Mouse (Mus musculus): ENCODE measurements around the gene Iqck. TPM values are rescaled to one million over a fixed set of nuclear protein-coding genes. Genes with fewer than 3 reads are reported as not detected.

Iqck gene
- polyA plus RNA-seq, 1 experiment from 2014 or later = 3.4 TPM

DNA sequence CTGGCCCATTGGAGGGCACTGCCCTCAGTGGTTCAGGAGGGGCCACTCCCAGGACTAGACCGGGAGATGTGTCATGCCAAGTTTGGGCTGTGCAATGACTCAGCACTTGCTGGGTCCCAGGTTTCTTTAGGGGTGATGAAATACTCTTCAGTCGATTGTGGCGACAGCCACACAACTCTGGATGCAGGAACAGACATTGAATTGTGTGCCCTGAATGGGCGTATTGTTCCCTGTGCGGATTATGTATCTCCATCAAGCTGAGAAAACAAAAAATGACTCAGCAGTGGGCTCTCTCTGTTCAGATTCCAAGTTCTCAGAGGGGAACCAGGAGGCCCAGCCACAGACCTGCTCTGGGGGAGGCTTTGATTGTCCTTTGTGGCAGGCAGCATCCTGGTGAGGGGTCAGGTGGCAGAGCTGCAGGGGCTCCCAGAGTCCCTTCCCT is 27.6 kb upstream of the Iqck start:
- H3K4me2 ChIP-seq (replicated peaks) = no peak overlapping the region
- H3K9me3 ChIP-seq = no peaks in the 10 kb centered on the region
- peaks cover 17% of the 10 kb centered on the region for H3K36me3 ChIP-seq
- ATAC-seq (replicated peaks) = no peak
- no peak overlapping the region for H3K9ac ChIP-seq (replicated peaks)
- 11% methylated on average over 5 of the region's 5 CpGs for WGBS
- H3K4me3 ChIP-seq = no peak overlapping the region
- H3K27me3 ChIP-seq = no peaks in the 10 kb centered on the region
- H3K27ac ChIP-seq (replicated peaks) = no peak overlapping the region
- H3K4me1 ChIP-seq = peaks cover 3% of the 10 kb centered on the region; the same call in 1 of the 2 replicates

GRCm38 (mm10) chr7:118837901-118838300 is 17.7 kb upstream of the Iqck start:
- Histone ChIP-seq H3K27me3 (no peaks in the 10 kb centered on the region), H3K4me3 (no peak overlapping the region), H3K36me3 (peaks cover 77% of the 10 kb centered on the region), H3K9me3 (0 out of 2 replicates have a peak, but pooled peaks cover 3% of the 10 kb centered on the region), H3K27ac (replicated peaks) (no peak overlapping the region), H3K9ac (replicated peaks) (no peak overlapping the region), H3K4me1 (peaks cover 19% of the 10 kb centered on the region), H3K4me2 (replicated peaks) (no peak overlapping the region)
- 92% methylated on average over 5 of the region's 5 CpGs for WGBS
- ATAC-seq (replicated peaks) = no peak

GRCm38 (mm10) chr7:118841030-118841745 is 14.4 kb upstream of the Iqck start:
- Histone ChIP-seq H3K27me3 (no peaks in the 10 kb centered on the region), H3K9ac (replicated peaks) (no peak overlapping the region), H3K4me1 (peaks cover 19% of the 10 kb centered on the region), H3K36me3 (peaks cover 87% of the 10 kb centered on the region), H3K4me2 (replicated peaks) (no peak overlapping the region), H3K27ac (replicated peaks) (peak overlapping the region; percentile 45), H3K9me3 (0 out of 2 replicates have a peak, but pooled peaks cover 3% of the 10 kb centered on the region), H3K4me3 (no peak overlapping the region)
- WGBS = 52% methylated on average over 8 of the region's 8 CpGs
- peak; percentile 51 for ATAC-seq (replicated peaks)

- no peaks in the 10 kb centered on the region for H3K27me3 ChIP-seq
- no peak overlapping the region for H3K4me2 ChIP-seq (replicated peaks)
- H3K9ac ChIP-seq (replicated peaks) = no peak overlapping the region
- WGBS = 57% methylated on average over 1 of the region's 1 CpGs
- no peak overlapping the region for H3K4me3 ChIP-seq
- ATAC-seq (replicated peaks) = peak; percentile 53; the same call in 1 of the 2 replicates
- H3K9me3 ChIP-seq = 0 out of 2 replicates have a peak, but pooled peaks cover 3% of the 10 kb centered on the region
- peaks cover 88% of the 10 kb centered on the region for H3K36me3 ChIP-seq
- no peak overlapping the region; the same call in 1 of the 2 replicates for H3K27ac ChIP-seq (replicated peaks)
- H3K4me1 ChIP-seq = peaks cover 19% of the 10 kb centered on the region
Observed at GRCm38 (mm10) chr7:118841796-118842195, 13.8 kb upstream of the Iqck start.

GRCm38 (mm10) chr7:118842938-118843337 is 12.6 kb upstream of the Iqck start:
- Histone ChIP-seq H3K27me3 (no peaks in the 10 kb centered on the region), H3K9me3 (0 out of 2 replicates have a peak, but pooled peaks cover 3% of the 10 kb centered on the region), H3K4me3 (no peak overlapping the region), H3K9ac (replicated peaks) (no peak overlapping the region), H3K27ac (replicated peaks) (no peak overlapping the region), H3K36me3 (peaks cover 87% of the 10 kb centered on the region), H3K4me1 (peaks cover 19% of the 10 kb centered on the region), H3K4me2 (replicated peaks) (no peak overlapping the region)
- WGBS = 88% methylated on average over 4 of the region's 4 CpGs
- no peak for ATAC-seq (replicated peaks)

DNA sequence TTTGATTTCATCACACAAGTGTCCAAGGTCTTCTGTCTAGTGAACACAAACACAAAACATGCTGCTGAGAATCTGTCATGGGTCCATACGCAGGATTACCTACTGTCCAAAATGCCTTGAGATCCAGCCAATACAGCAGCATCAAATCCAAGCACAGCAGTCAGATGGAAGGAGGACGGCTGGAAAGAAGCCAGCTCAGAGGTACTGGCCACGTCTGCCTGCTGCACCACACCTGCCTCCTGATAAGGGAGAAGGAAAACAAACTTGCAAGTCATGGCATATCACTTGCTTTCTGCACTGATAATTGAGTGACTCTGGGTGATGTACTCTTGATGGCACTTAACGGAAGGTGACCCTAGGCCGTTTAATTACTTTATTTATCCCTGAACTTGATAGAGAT is 10.4 kb upstream of the Iqck start:
- peaks cover 82% of the 10 kb centered on the region for H3K36me3 ChIP-seq

GRCm38 (mm10) chr7:118846329-118846728 is 9.2 kb upstream of the Iqck start:
- Histone ChIP-seq H3K36me3 (peaks cover 79% of the 10 kb centered on the region), H3K9me3 (no peaks in the 10 kb centered on the region), H3K27me3 (no peaks in the 10 kb centered on the region), H3K4me1 (peaks cover 5% of the 10 kb centered on the region), H3K9ac (replicated peaks) (no peak overlapping the region), H3K27ac (replicated peaks) (no peak overlapping the region), H3K4me2 (replicated peaks) (no peak overlapping the region), H3K4me3 (no peak overlapping the region)
- 94% methylated on average over 4 of the region's 4 CpGs for WGBS
- no peak for ATAC-seq (replicated peaks)

More for the DNA sequence above, 10.4 kb upstream of the Iqck start:
- H3K9me3 ChIP-seq = no peaks in the 10 kb centered on the region
- no peak overlapping the region for H3K9ac ChIP-seq (replicated peaks)
- 83% methylated on average over 5 of the region's 5 CpGs for WGBS
- no peak overlapping the region for H3K4me2 ChIP-seq (replicated peaks)
- peaks cover 17% of the 10 kb centered on the region for H3K4me1 ChIP-seq
- H3K27ac ChIP-seq (replicated peaks) = no peak overlapping the region
- H3K4me3 ChIP-seq = no peak overlapping the region
- no peak for ATAC-seq (replicated peaks)
- H3K27me3 ChIP-seq = no peaks in the 10 kb centered on the region

DNA sequence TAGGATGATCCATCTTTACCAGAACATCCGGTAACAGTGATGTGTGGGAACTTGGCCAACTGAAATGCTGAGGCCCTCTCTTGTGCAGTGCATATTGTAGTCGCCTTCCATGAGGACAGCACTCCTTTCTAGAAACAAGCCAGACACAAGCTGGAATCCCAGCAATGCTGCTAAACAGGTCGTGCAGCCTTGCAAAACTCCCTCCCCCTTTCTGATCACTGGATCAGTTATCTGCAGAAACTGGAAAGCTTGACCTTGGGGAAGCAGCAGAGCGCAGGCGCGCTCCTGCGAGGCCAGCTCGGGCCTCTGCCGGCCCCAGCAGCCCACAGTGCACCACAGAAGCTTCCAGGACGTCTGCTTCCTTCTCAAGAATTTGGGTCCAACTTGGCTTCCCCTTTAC is 6.8 kb upstream of the Iqck start:
- H3K27ac ChIP-seq (replicated peaks) = no peak overlapping the region
- no peak for ATAC-seq (replicated peaks)
- no peaks in the 10 kb centered on the region for H3K9me3 ChIP-seq
- H3K9ac ChIP-seq (replicated peaks) = no peak overlapping the region
- H3K4me2 ChIP-seq (replicated peaks) = no peak overlapping the region
- no peak overlapping the region for H3K4me3 ChIP-seq
- H3K36me3 ChIP-seq = peaks cover 78% of the 10 kb centered on the region
- H3K27me3 ChIP-seq = no peaks in the 10 kb centered on the region
- peaks cover 6% of the 10 kb centered on the region; the same call in 1 of the 2 replicates for H3K4me1 ChIP-seq
- 86% methylated on average over 10 of the region's 10 CpGs for WGBS

- 92% methylated on average over 5 of the region's 5 CpGs for WGBS
- H3K9ac ChIP-seq (replicated peaks) = no peak overlapping the region
- no peak overlapping the region for H3K4me3 ChIP-seq
- H3K9me3 ChIP-seq = no peaks in the 10 kb centered on the region
- ATAC-seq (replicated peaks) = no peak
- H3K4me2 ChIP-seq (replicated peaks) = no peak overlapping the region
- H3K27me3 ChIP-seq = no peaks in the 10 kb centered on the region
- H3K36me3 ChIP-seq = peaks cover 69% of the 10 kb centered on the region
- H3K4me1 ChIP-seq = peaks cover 15% of the 10 kb centered on the region
- H3K27ac ChIP-seq (replicated peaks) = no peak overlapping the region
Observed at GRCm38 (mm10) chr7:118849543-118850250, 5.9 kb upstream of the Iqck start.

DNA sequence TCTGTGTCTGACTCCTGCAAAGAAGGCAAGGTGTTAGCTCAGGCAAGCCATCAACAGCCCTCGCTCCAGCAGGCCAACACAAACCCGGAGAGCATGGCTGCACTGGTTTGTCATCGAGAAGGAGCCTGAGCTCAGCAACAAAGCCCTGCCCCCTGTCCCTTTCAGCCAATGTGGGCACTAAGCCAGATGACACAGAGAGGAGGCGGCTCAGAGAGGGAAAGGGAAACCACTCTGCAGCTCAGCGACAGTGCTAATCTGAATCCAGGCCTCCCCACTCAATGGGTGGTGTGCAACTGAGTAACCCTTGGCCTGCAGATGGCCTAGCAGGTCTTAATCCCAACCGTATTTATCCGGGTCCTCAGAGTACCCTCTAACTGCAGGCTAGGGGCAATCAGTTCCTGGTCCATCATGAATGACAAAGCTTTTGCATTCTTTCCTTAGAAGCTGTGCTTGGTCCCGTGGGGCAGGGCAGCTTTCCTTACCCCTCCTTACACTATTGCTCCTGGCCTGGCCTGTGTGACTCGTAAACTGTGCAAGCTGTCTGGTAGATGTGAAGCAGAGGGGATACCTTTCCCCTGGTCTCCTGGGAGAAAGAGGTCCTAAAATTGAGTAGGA is 4.8 kb upstream of the Iqck start:
- Histone ChIP-seq H3K9me3 (no peaks in the 10 kb centered on the region), H3K4me2 (replicated peaks) (no peak overlapping the region), H3K36me3 (peaks cover 58% of the 10 kb centered on the region), H3K4me3 (no peak overlapping the region), H3K9ac (replicated peaks) (no peak overlapping the region), H3K27ac (replicated peaks) (no peak overlapping the region), H3K27me3 (no peaks in the 10 kb centered on the region), H3K4me1 (peaks cover 18% of the 10 kb centered on the region)
- ATAC-seq (replicated peaks) = no peak
- 68% methylated on average over 9 of the region's 9 CpGs for WGBS

- Histone ChIP-seq H3K27me3 (no peaks in the 10 kb centered on the region), H3K4me2 (replicated peaks) (no peak overlapping the region), H3K27ac (replicated peaks) (no peak overlapping the region), H3K9me3 (no peaks in the 10 kb centered on the region), H3K4me1 (peaks cover 24% of the 10 kb centered on the region), H3K36me3 (peaks cover 50% of the 10 kb centered on the region), H3K9ac (replicated peaks) (no peak overlapping the region), H3K4me3 (no peak overlapping the region)
- ATAC-seq (replicated peaks) = no peak
- WGBS = 94% methylated on average over 7 of the region's 7 CpGs
Observed at GRCm38 (mm10) chr7:118851571-118851970, 4.0 kb upstream of the Iqck start.

GRCm38 (mm10) chr7:118852611-118853010 is 2.9 kb upstream of the Iqck start:
- 91% methylated on average over 4 of the region's 4 CpGs for WGBS
- Histone ChIP-seq H3K4me1 (peaks cover 24% of the 10 kb centered on the region), H3K9ac (replicated peaks) (no peak overlapping the region), H3K4me3 (no peak overlapping the region), H3K4me2 (replicated peaks) (no peak overlapping the region), H3K9me3 (no peaks in the 10 kb centered on the region), H3K27me3 (no peaks in the 10 kb centered on the region), H3K27ac (replicated peaks) (no peak overlapping the region), H3K36me3 (peaks cover 41% of the 10 kb centered on the region)
- no peak for ATAC-seq (replicated peaks)

Measured in forebrain, embryonic 15.5 days (tissue).